Mouse (Mus musculus) G1E-ER4 (cell line): Measurements from ENCODE around the gene Myog. TPM values are rescaled to one million over a fixed set of nuclear protein-coding genes. Genes with fewer than 3 reads are reported as not detected.

ENCODE experiments used
- GATA1 ChIP-seq: IDR thresholded peaks from one replicate; pipeline ENCODE4 v1.8.0; 2012; ENCODE audit warnings: low read length, inconsistent platforms
- polyA plus RNA-seq: library from polyadenylated mRNA; stranded (reverse); fragments of >175 nt; gene quantifications from 2 replicates; pipeline ENCODE4 v1.2.3, GENCODE M21; 2012

The Myog gene
- polyA plus RNA-seq, 1 experiment: not detected

DNA sequence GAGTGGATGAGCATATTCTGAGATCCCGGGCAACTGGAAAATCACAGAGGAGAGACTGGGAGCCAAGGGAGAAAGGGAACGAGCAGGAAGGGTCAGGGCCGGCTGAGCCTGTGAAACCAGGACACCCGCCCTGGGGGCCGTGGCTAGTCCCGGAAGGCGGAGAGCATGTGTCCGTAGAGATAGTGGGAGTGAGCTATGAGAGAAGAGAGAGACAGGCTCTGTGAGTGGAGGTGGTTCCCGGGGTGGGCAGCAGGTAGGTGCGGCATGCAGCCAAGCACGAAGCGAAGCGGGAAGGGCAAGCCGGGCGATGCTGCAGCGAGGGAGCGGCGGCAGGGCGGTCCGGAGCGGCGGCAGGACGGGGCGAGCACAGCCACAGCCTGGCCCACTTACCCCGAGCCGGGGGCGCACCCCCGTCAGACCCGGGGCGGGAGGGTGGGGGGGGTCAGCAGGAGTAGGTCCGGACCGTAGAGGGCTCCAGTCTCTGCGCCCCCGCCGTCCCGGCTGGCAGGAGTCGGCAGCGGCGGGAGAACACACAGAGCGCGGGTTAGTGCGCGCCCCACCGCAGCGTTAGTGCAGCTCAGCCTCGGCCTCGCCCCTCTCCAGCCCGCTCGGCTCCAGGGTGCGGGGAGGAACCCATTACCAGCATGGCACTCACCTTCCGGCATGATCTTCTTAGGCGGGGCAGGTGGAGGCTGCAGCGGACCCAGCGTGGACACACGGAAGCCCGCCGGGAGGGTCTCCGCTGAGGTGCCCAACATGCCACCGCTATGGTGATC is 9.0 kb downstream of the Myog start:
- no peak for TF ChIP-seq GATA1

DNA sequence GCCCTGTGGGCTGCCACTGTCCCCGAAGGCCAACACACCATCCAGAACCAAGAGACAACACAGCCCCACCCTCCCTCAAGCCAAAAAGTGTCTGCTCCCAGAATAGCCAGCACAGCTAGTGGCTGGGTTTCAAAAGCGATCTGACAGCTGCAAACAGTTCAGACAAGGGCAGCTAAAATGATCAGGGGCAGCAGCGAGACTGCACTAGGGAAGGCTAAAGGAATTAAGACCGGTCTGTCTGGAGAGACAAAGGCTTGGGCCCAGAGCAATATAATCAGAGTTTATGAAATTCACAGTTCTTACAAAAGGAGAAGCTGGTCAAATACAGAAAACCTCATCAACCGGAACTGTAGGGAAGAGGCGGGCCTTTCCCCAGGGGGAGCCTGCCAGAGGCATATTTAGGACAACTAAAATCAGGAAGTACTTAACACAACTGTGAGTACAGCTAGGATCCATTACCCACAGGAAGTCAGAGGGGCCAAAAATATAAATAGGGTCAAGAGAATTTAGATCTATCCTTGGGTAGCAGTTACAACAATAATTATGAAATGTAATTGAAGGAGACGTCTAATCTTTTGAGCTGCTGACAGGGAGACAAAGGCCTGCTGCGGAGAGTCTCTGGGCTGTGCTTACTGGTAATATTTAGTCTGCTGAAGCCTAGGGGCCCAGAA is 12.9 kb downstream of the Myog start:
- TF ChIP-seq GATA1: no peak

DNA sequence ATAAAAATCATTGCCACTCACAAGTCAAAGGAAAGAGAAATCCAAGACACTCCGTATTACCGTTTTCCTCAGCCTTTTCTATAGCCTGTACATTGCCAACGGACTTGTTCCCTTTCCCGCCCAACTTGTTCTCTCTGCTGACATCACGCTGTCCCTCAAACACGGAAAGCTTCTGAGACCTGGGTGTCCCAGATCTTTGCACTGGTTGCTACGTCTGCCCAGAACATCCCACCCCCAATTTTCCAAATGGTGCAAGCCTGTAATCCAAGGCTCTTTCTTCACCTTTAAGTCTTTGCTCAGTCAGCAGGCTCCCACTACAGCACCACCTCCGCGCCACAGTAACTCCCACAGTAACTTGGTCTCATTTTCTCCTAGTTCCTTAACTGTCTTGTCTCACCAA is 15.2 kb downstream of the Myog start:
- TF ChIP-seq GATA1: no peak

DNA sequence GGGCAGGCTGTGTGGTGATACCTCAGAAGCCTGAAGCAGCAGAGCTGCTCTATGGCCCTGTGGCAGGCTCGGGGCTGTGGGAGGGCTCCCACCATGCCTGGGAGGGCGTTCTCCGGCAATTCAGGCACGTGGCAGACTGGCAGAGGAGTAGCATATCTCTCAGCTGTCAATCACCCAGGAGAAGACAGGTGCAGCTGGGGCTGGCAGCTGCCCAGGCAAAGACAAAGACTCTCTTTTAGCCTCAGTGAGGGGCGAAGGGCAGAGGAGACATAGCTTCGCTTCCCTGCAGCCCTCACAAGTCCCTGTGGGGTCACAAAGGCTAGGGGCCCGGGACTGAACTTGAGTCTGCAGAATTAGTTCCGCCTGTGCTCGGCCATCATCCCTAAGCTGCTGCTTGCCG is 17.6 kb downstream of the Myog start:
- TF ChIP-seq GATA1: no peak

DNA sequence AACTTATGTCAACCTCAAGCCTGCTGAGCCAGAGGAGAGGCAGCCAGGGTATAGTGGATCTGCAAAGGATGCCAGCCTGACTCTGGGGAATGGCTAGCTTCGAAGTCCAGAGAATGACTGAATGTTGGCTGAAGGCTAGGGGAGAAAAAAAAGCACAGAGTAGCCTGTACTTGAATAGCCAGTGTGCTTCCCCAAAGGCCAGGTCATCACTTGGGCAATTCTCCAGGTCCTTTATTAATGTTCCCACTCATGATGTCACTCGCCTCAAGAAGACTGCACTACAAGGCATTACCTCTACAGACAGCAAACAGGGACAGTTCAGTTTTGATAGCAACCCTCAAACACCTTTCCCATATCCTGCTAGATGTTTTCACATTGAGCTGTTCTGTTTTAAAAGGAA is 20.5 kb downstream of the Myog start:
- TF ChIP-seq GATA1: no peak

DNA sequence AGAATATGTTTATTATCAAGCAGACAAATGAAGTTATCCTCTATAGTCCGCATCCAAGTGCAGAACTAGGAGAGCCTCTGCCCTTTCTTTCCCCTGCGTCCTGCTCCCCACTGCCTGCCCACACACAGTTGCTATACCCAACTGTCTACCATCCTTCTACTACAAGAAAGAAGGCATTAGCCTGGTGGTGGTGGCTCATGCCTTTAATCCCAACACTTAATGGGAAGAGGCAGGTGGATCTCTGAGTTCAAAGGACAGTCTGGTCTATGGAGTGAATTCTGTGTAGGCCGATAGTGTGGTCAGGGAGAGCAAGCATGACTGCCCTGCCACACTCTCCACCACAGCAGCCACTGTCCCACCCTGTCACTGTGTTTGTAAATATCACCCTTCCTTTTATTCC is 20.9 kb downstream of the Myog start:
- TF ChIP-seq GATA1: no peak

DNA sequence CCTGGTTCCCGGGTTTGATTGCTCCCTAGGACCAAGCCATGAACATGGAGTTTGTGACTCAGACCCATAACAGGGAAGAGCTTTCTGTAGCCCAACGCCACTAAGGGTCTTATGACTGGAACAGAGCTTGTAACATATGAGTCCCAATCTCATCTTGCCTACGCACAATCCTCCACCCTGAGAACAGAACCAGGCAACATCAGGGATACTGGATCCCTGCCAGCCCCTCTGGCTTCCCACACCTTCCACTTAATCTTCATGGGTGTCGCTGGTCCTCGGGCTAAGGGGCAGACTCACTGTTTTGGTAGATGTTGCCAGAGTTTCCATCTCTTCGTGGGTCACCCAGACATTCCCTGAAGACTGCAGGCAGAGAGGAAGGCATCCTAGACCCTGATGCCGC is 22.0 kb downstream of the Myog start:
- TF ChIP-seq GATA1: no peak

DNA sequence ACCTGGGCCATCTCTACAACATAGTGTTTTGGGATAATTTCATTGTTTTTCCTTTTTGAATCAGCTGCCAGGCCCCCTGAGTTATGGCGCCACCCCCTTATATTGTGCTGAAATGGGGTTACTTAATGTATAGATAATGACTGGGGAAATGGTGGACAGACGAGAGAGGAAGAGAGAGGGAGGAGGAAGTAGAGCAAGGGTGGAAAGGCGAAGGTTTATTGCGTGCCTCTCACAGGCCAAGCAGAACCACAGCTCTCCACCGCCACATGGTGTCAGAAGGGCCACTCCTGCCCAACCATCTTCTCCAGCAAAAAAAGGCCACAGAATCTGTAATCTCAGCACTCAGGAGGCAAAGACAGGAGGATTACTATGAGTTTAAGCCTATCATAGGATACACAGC is 25.4 kb downstream of the Myog start:
- no peak for TF ChIP-seq GATA1

DNA sequence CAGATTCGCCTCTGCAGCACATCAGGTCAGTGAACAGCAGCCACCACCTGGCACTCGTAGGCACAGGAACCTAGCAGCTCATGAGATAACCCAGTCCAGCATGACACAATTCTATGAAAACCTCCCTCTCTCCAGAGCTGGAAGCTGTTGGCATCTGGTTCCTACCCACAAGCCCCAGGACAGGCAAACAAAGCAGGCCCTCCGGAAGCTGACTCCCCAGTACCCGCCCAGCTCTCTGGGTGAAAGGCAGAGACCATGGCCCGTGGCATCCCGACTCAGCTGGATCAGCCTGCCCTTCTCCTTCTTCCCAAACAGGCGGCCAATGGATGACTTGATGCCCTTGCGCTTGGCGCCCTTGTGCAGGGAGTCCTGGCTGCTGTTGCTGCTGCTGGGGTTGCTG is 26.6 kb downstream of the Myog start:
- TF ChIP-seq GATA1: no peak

DNA sequence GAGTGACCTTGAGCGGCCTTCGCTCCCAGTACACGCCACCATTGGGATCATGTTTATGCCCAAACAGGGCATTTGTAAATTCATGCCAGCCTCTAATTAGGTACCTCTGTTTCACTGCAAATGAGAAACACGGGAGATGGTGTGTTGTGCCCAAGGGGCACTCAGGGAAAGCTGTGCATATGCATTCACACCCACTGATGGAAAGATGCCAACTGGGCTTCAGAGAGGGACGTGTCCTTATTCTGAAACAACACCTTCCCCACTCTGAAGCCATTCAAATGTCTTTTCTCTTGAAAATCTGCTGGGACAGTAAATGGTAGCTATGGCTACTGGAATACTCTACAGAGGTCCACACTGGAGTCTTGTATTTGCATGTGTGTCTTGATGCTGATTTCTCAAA is 28.5 kb downstream of the Myog start:
- TF ChIP-seq GATA1: no peak

DNA sequence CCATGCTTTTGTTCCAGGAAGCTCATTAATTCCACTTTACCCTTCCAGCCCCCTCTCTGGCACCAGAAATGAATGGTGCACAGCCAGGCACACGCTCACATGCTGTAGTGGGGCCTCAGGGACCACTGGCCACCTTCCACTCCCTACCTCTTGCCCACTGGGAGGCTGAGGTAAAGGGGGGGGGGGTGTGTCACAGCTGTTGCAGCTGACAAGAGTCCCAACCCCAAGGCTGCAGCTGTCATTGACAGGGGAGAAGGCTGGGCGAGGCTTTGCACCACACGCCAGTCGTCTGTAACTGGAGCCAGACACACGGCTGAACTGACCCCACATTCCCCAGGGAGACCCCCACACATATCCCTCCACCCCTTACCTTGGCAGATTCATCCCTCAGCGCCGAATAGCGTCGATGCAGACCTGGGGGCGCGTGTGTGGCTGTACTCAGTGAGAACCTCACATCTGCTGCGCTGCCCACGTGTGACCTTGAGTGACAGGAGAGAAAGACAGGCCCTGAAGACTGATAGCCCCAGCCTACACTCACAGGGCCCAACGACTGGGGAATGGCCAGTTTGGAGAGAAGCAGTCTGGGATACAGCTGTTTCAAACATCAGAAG is 31.0 kb downstream of the Myog start:
- TF ChIP-seq GATA1: no peak

DNA sequence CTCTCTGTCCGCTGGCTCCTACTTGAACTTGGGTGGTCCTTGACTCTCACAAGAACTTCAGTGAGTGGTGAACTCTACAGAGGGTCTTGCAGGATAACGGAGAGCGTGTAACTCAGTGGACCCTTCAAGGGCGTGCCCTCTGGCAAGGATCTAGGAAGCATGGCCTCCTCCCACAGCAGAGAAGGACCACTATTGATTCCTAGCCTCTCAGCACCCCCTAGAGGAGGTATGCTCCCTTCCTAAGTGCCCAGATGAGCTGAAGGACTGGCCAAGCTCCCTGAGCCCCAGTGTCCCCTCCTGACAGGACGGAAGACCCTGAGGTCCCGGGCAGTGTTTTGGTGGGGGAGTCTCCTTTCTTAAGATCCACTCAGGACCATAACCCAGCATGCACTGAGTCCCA is 32.8 kb downstream of the Myog start:
- no peak for TF ChIP-seq GATA1

DNA sequence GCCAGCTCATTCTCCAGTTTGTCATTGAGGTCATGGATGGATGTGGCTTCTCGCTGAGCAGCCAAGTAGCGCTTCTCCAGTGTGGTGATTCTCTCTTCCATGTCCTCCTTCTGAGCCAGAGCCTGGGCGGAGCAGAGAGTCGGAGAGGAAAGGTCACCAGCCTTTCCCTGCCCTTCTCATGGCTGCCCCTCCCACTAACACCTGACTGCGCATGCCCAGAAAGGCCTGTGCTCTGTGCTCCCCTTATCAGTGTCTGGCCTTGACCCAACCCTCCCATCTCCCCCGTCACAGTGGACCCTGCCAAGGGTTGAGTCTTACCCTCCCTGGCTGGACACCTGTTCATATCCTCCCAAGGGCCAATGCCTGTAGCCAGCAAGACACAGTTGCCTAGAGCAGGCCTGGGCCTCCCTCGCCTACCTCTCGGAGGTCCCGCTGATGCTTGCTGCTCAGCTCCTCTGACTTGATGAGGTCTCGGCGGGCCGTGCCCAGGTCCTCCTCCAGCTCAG is 37.1 kb downstream of the Myog start:
- TF ChIP-seq GATA1: no peak

DNA sequence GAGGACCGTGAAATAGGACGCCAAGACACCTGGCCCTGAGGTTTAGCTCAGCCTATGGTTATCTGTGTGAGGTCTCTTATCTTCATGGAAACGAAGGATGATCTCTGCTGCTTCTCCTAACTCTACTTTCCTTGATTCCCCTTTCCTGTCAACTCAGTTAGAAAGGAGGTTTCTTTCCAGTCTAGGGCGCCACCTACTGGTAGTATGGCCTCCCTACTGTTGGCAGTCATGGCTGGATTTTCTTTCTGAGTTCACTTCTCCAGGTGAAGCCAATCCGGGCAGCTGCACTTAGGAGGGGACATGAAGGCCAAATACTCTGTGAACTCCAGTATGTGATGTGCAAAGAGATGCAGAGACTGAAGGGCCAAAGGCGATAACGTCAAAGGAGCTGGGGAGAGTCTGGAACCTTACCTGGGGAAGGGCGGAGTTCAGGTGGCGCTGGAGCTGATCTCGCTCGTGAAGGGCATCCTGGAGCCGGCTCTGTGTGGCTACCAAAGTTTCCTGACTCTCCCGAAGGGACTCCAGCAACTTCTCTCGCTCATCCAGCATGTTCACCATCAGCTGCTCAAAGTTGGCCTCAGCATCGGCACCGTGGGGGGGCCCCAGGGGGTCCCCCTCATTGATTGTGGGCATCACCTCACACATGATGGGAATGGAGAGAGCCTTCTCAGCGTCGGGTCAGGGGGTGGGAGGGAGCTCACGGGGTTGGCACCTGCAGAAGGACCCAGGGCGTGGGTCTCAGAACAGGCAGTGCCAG is 42.3 kb downstream of the Myog start:
- no peak for TF ChIP-seq GATA1

DNA sequence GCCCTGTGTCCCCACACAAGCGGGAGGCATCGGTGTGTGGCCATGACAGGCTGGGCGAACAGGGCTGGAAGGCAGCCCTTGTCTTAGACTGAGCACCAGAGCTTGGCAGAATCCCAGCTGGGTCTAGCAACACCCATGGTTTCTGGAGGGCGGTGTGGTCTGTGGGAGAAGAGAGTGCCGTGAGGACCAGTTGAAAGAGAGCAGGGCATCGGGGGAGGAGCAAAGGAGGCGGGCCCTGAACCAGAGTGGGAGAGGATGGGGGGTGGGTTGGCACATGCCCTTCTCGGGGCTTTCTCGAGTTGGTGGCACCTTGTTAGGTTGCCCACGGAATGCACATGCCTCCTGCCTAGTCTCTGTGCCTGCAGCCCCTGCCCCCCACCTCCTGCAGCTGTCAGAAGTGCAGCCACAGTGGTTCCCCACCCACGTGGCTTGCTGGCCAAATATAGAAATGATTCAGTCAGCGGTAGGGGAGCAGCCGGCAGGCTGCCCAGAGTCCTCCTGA is 43.0 kb downstream of the Myog start, which contains the start of gene Ppfia4:
Ppfia4 (minus strand) TSS at position 159 of the 502 bp plus-strand sequence.
- TF ChIP-seq GATA1: no peak
